Mouse (Mus musculus) neural tube, embryonic 14.5 days (tissue): ENCODE measurements around the gene Olfr1353. TPM values are rescaled to one million over a fixed set of nuclear protein-coding genes. Genes with fewer than 3 reads are reported as not detected.
"Not testable (repeated sequence)": the region's sequence is repeated elsewhere in the genome, so short reads cannot be mapped to it uniquely, and the experiment has no call there.

Source experiments
- ATAC-seq: fragments of 200-750 bp; cut with Nextera tagmentation; 2 replicates; pipeline ENCODE4 v1.8.0; 2017; ENCODE audit warnings: low read depth, mild to moderate bottlenecking, moderate TSS enrichment, moderate library complexity
- H3K27ac ChIP-seq: fragments of 300-500 bp; sonication (generic); 2 replicates; pipeline ENCODE4 v1.5.1; 2014; ENCODE audit warnings: low read depth, mild to moderate bottlenecking, control low read depth, low read length, moderate library complexity, mixed read lengths
- H3K27me3 ChIP-seq: fragments of 300-500 bp; sonication (generic); 2 replicates; pipeline ENCODE4 v1.6.1; 2014; ENCODE audit warnings: low read length; ENCODE audit not compliant: control insufficient read depth, insufficient read depth
- H3K36me3 ChIP-seq: fragments of 300-500 bp; sonication (generic); 2 replicates; pipeline ENCODE4 v1.6.1; 2014; ENCODE audit warnings: low read length, mixed read lengths; ENCODE audit not compliant: control insufficient read depth, insufficient read depth
- H3K4me1 ChIP-seq: fragments of 300-500 bp; sonication (generic); 2 replicates; pipeline ENCODE4 v1.6.1; 2014; ENCODE audit warnings: low read length; ENCODE audit not compliant: control insufficient read depth, insufficient read depth
- H3K4me2 ChIP-seq: fragments of 300-500 bp; sonication (generic); 2 replicates; pipeline ENCODE4 v1.6.1; 2014; ENCODE audit warnings: mild to moderate bottlenecking, low read depth, low read length, control low read depth
- H3K4me3 ChIP-seq: fragments of 300-500 bp; sonication (generic); 2 replicates; pipeline ENCODE4 v1.5.1; 2014; ENCODE audit warnings: low read depth, low read length, control low read depth, mixed read lengths
- H3K9ac ChIP-seq: fragments of 300-500 bp; sonication (generic); replicated peaks from 2 replicates; pipeline ENCODE4 v1.6.1; 2014; ENCODE audit warnings: low read depth, mild to moderate bottlenecking, control low read depth, low read length, mixed read lengths
- H3K9me3 ChIP-seq: fragments of 300-500 bp; sonication (generic); 2 replicates; pipeline ENCODE4 v1.6.1; 2016; ENCODE audit warnings: low read length; ENCODE audit not compliant: control insufficient read depth
- WGBS: fragments of 180-500 bp; shearing (Covaris S2); extraction: QIAGEN DNeasy Blood & Tissue Kit; methylation state at CpG from one replicate; pipeline ENCODE4 v1.1.7; 2014; 5-methylcytosine and 5-hydroxymethylcytosine counted together
- polyA plus RNA-seq: library from polyadenylated mRNA; unstranded; fragments of >200 nt; fragmentation: Nextera tagmentation; extraction: Ambion mirVana; gene quantifications from 2 replicates; pipeline ENCODE4 v1.2.1, GENCODE M21; 2014

Olfr1353 gene
- not detected in 2 replicates for polyA plus RNA-seq

DNA sequence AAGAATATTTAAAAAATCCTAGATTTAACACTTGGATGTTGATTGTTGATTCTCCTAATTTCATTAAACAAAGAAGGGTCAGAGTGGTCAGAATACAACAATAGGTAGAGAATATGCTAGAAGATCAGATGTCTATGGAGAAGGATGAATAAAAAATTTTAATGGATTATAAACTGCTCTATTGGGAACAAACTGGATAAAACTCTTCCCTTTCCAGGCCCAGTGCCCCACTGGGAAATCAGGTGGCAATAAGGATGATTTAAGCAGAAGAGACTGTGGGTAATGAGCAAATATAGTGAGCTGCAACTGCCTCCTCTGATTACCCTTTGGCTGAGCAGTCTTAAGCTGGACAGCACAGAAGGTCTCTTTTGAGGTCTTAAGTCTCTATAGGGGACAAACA is at the start of gene Olfr1353:
Olfr1353 (plus strand) TSS at position 301 of the 400 bp plus-strand sequence.
- not testable (repeated sequence) for H3K36me3 ChIP-seq, H3K9me3 ChIP-seq, H3K27me3 ChIP-seq, H3K27ac ChIP-seq, ATAC-seq, H3K9ac ChIP-seq, H3K4me3 ChIP-seq, H3K4me2 ChIP-seq, H3K4me1 ChIP-seq

DNA sequence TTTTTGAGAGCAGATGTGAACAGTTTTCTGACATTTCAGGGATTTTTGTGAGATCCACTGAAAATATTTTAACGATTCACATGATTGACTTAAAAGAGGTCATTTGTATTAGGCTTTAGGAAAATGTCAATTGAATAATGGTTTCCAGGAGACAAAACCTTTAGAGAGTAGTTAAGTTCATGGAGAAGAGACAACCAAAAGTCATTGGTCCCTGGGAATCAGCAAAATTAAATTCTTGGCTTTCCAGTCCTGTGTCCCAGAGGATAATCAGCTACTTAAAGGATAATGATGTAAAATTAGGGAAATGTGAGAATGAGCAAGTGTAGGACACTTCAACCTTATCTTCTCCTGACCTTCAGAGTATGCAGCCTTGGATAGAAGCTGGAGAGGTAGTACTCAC is 12.8 kb upstream of the Olfr1353 start, which contains the start of gene Olfr8:
Olfr8 (plus strand) TSS at position 301 of the 400 bp plus-strand sequence.
- WGBS: 90% methylated on average over 1 of the region's 1 CpGs
- not testable (repeated sequence) for H3K9ac ChIP-seq, H3K27ac ChIP-seq

DNA sequence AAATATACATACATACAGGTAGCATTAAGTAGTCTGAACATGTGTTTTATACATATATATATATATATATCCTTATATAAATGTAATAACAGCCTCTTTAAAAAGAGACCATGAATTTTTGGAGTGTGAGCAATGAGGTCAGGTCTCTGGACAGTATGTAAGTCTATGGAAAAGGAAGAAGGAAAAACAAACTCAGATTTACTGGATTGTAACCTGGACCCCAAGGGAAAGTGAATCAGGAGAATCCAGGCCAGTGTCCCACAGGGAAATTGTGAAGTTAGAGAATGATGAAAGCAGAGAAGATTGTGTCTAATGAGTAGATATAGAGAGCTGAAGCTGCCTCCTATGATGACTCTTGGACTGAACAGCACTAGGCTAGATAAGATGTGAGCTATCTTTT is 17.6 kb downstream of the Olfr1353 start, which contains the start of gene Olfr1352:
Olfr1352 (plus strand) TSS at position 301 of the 400 bp plus-strand sequence.
- Histone ChIP-seq H3K27me3 (no peaks in the 10 kb centered on the region), H3K4me3 (no peak within 1 kb of the TSS), H3K36me3 (no peaks in the 10 kb centered on the region), H3K4me1 (no peaks in the 10 kb centered on the region), H3K4me2 (no peak within 1 kb of the TSS), H3K9ac (no peak within 1 kb of the TSS), H3K9me3 (no peaks in the 10 kb centered on the region), H3K27ac (no peak within 1 kb of the TSS)
- ATAC-seq: no peak

More for the DNA sequence above, 12.8 kb upstream of the Olfr1353 start, which contains the start of gene Olfr8:
- not testable (repeated sequence) for H3K4me1 ChIP-seq, H3K36me3 ChIP-seq, H3K4me2 ChIP-seq, H3K9me3 ChIP-seq, H3K4me3 ChIP-seq, H3K27me3 ChIP-seq, ATAC-seq

DNA sequence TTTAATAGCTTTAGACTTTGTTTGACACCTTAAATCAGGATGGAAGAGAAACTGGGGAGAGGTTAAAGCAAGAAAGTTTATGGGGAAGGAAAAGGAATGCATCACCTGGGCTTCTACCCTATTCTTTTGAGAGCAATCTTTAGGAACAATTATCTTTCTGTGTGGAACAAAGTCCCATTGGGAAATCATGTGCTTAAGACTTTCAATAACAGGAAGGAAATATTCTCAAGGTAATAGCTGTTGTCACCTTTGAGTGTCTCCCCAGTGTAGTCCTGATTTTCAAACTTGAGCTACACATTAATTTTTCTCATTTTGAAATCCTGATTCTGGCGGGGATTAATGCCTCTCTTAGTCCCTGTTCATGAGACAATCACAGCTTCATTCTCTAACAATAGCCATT is 49.1 kb downstream of the Olfr1353 start, which contains the start of gene Olfr1351:
Olfr1351 (plus strand) TSS at position 301 of the 400 bp plus-strand sequence.
- Histone ChIP-seq H3K4me2 (no peak within 1 kb of the TSS), H3K27me3 (no peaks in the 10 kb centered on the region), H3K4me3 (no peak within 1 kb of the TSS), H3K27ac (no peak within 1 kb of the TSS), H3K36me3 (no peaks in the 10 kb centered on the region), H3K9ac (no peak within 1 kb of the TSS), H3K9me3 (no peaks in the 10 kb centered on the region), H3K4me1 (no peaks in the 10 kb centered on the region)
- WGBS: 81% methylated on average over 1 of the region's 1 CpGs
- ATAC-seq: no peak

Other genes starting within 250 kb of the Olfr1353 start
- not detected in 2 replicates for gene Casp14, start 245.0 kb upstream of the Olfr1353 start, polyA plus RNA-seq
- 0.20 and 0.40 TPM in 2 replicates for gene Ccdc105, start 210.2 kb upstream of the Olfr1353 start, polyA plus RNA-seq
- gene Slc1a6, start 182.8 kb upstream of the Olfr1353 start, polyA plus RNA-seq: 10.3 and 10.8 TPM in 2 replicates
- not detected in 2 replicates for gene Olfr1356, start 111.1 kb upstream of the Olfr1353 start, polyA plus RNA-seq
- not detected in 2 replicates for gene Olfr1355, start 87.8 kb upstream of the Olfr1353 start, polyA plus RNA-seq
- gene Olfr1354, start 50.1 kb upstream of the Olfr1353 start, polyA plus RNA-seq: not detected in 2 replicates
- not detected in 2 replicates for gene Olfr8, start 12.7 kb upstream of the Olfr1353 start, polyA plus RNA-seq
- not detected in 2 replicates for gene Olfr1352, start 17.7 kb downstream of the Olfr1353 start, polyA plus RNA-seq
- not detected in 2 replicates for gene Olfr1351, start 49.2 kb downstream of the Olfr1353 start, polyA plus RNA-seq
- gene Olfr57, start 65.4 kb downstream of the Olfr1353 start, polyA plus RNA-seq: 0.49 and 0.76 TPM in 2 replicates
- gene 2610008E11Rik, start 134.3 kb downstream of the Olfr1353 start, polyA plus RNA-seq: 55.8 and 57.0 TPM in 2 replicates
- not detected in 2 replicates for gene Vmn2r80, start 185.5 kb downstream of the Olfr1353 start, polyA plus RNA-seq